Mouse (Mus musculus) liver, postnatal 0 days (tissue): ENCODE measurements around the gene Olfr384.

ENCODE experiments used
- CTCF ChIP-seq: sonication (generic); IDR thresholded peaks from 2 replicates; pipeline ENCODE4 v1.5.1; 2016; ENCODE audit warnings: antibody characterized with exemption, low read depth
- EP300 ChIP-seq: IDR thresholded peaks from 2 replicates; pipeline ENCODE4 v1.6.1; 2016; ENCODE audit warnings: antibody characterized with exemption, low read depth, mild to moderate bottlenecking

DNA sequence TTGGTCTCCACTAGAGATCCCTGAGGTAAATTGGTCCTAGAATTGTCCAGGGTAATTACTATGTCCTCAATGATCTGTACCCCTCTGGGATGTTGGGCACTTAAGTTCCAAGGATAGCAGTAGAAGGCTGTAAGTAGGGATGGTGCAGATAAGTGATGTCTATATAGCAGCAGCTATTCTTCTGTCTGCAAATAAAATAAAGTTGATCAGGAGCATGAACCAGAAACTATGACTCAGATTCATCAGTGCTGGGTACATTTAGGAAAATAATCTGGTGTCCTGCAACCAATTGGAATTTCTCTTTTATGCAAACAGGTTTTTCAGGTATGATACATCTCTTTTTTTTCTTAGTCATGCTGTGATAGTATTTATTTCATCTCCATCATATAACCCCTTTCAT lies at the start of gene Olfr384:
- no peak for TF ChIP-seq CTCF
- TF ChIP-seq EP300, result no peak
